Mouse (Mus musculus) layer of hippocampus, postnatal 36 days (tissue): Measurements from ENCODE around the gene Psap. TPM values are rescaled to one million over a fixed set of nuclear protein-coding genes. Genes with fewer than 3 reads are reported as not detected.

Experiments used
- DNase-seq, 2 experiments: peaks; one replicate each; pipeline ENCODE4 v3.0.0; 2022
- total RNA-seq, 2 experiments: library from RNA; stranded (reverse); gene quantifications; 2 replicates each; pipeline ENCODE4 v1.2.3; 2021

Psap gene
- total RNA-seq, 2 experiments from 2014 or later, result 1,330 to 1,401 TPM

GRCm38 (mm10) chr10:60265252-60265651, 12.2 kb upstream of the Psap start:
- DNase-seq, result no peak

DNA sequence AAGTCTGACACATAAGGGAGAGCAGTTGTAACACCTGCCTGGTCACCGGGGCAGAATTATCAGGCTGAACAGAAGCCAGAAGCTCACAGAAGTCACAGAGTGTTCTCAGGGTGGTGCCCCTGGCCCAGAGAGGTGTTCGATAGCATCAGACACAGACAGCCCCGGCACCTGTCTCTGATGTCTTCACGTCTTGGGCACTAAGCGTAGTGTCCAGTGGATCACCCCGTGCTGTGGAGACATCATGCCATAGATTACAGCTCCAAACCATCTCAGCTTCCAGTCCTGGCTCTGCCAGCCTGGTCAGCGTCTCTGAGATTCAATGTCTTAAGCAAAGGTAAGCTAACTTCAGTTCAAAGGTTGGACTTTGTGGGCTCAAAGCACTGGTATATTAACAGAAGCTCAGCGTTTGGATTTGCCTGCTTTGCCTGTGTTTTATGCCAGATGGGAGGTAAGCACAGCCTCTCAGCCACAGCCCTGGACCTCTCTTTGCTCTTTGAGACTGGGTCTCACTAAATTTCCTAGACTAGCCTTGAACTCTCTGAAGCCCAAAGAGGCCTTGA, 10.5 kb upstream of the Psap start:
- DNase-seq, result no peak

DNA sequence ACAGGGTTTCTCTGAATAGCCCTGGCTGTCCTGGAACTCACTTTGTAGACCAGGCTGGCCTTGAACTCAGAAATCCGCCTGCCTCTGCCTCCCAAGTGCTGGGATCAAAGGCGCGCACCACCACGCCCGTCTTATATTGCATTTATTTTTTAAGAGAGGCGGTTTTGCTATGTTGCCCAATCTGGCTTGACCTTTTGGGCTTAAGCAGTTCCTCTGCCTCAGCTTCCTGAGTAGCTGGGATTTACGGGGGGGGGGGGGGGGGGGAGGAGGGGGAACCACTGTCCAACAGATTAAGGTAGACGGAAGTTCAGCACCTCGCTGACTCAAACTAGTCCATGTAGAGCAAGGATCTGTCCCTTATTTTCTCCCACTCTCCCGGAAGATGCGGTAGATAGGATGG, 8.7 kb upstream of the Psap start:
- no peak for DNase-seq

DNA sequence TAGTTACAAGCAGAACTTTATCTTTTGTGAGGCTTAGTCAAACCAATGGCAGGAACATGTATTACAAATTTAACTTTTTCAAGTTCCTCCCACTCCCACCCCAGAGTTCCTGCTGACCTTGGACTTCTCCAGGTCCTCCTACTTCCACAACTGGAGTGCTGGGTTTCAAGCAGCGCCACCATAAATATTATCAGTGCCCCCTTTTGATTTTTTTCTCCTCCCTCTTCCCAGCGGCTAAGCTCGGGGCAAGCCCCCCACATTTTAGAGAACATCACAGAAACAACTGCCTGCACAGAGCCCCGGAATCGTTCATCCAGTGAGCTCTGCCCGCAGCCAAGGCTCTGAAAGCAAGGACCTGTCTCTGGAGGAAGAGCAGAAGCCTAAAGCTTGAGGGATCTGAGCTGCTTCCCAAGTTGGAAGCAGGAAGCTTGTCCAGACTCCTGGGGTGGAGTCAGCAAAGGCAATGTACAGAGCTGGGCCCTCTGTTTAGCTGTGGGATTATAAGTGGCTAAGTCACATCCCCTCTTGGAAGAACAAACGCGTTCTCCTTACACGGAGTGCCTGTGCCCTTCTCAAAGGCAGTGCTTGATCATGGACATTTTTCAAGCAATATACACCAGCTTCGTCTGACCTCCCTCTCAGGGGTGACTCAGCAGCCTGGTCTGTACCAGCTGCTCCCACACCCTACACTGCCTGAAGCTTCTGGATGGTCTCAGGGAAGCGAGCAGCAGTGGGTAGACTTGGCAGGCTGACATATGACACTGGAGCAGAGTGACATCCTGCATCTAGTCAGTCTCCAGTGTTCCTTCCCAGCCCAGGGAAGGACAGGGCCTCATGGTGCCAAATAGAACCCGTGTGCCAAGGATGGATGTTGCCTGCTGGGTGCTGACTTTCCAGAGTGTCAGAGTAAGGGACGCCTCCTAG, 8.0 kb upstream of the Psap start:
- DNase-seq, result no peak

DNA sequence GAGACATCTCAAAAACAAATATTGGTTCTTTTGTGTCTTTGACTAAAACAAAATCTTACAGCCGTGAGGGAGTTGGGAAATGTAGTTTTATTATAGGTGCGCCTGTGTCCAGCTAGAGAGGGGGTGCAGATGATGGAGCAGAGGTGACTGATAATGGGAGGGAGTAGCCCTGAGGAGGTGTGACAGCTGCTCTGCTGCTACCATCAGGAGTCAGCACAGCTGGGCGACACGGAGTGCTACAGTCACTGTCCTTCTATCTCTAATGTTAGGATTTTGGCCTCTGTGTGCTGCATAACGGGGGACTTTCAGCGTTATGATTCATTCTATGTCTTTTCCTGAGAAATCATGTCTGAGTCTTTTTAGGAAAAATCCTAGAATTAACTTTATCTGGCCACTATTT, 6.4 kb upstream of the Psap start:
- no peak for DNase-seq

DNA sequence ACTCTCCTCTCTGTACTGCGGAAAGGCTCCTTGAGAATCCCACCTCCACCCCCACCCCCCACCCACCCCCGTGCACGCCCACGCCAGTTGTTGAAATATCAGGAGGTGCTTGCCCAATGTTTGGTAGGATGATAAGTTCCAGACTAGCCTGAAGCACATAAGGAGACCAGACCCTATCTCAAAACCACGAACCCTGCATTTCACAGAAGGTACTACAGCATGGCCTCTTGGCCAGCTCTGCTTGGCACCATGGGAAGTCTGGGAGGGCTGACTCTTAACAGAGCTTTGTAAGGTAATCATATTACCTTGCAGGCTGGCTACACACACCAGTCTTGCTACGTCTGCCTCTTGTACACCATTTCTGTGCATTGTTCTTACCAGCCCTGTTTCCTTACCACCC, 5.2 kb upstream of the Psap start:
- no peak for DNase-seq

DNA sequence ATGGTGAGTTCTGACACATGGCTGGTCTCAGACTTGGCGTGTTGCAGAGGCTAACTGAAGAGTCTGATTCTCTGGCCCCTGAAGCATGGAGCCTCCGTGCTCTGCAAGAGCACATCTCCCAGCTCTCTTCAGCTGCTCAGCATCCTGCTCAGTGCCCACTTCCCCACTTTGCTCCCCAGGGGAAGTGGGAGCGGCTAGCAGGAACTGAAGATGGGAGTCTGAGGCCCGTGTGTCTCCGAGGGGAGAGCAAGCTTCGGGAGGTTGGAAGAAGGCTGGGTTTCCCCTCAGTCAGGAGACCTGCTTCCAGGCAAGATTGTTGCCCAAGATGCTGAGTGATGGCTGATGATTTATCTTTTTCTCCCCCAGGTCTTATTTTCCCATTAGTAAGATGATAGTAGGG, 4.0 kb upstream of the Psap start:
- DNase-seq, result no peak

GRCm38 (mm10) chr10:60278006-60278399, 576 bp downstream of the Psap start:
- DNase-seq, result no peak

GRCm38 (mm10) chr10:60278786-60279185, 1.4 kb downstream of the Psap start:
- no peak for DNase-seq

DNA sequence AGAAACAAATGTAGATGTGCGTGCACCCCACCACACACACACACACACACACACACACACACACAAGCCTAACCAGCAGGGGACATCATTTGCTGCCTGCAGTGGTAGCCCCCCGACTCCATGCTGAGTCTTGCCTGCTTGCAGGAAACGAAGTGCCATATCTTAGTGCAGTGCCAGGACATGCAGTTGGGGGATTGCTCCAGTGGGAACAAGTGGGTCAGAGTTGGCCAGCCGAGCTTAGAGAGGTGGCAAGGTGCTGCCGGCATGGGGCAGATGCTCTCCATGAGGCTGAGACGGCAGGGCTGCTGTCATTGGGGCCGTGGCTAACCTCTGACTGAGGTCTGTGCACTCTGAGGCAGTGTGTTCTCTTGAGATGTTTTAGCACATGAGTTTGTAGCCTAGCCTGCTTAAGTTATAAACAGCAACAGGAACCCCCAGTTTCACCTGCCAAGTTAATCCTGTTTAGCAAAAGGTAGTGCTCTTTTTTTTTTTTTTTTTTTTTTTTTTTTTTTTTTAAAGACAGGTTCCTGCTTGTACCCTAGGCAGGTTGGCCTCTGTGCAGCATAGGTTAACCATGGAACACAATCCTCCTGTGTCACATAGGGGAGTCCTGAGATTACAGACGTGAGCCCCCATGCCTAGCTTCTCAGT, 2.0 kb downstream of the Psap start:
- no peak for DNase-seq

GRCm38 (mm10) chr10:60279941-60280301, 2.5 kb downstream of the Psap start:
- peak; percentile 63 to 69 for DNase-seq

DNA sequence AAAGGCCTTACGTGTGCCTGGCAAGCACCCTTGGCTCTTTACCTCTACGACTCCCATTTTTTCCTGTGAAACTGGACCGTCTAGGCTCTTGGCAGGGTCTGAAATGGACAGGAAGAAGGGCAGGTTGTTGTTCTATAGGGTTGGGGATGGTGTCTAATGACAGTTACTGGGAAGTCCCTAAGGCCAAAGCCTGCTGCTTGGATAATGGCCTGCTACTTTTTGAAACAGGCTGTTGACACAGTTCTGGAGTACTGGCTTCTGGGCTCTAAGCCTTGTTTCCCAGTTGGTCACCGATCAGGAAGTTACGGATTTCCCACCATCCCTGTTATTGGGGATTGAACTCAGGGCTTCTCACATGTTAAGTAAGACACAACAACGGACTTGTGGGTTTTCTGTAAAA, 2.9 kb downstream of the Psap start:
- no peak for DNase-seq

GRCm38 (mm10) chr10:60281571-60282050, 4.2 kb downstream of the Psap start:
- no peak for DNase-seq

GRCm38 (mm10) chr10:60282116-60283014, 4.9 kb downstream of the Psap start:
- DNase-seq, result no peak

- no peak for DNase-seq
These were observed 6.8 kb downstream of the Psap start for GRCm38 (mm10) chr10:60284248-60284647.

DNA sequence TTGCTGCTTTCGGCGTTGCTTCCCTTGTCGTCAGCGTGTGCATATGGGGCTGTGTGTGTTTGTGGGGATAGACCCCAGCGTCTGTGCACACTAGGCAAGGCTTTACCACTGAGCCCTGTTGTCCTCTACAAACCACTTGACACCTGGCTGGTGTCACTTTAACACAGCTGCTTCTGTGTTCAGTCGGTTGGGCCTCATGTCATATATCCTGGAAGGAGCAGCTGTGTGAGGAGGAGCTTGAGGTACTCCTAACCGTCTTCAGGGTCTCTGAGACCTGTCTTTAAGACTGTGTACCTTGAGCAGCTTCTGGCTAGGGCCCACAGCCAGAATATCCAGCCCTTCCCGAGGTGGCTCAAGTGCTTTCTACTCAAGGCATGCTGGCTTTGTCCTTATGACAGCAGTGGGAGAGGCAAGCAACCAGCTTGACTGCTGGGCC, 7.3 kb downstream of the Psap start:
- no peak for DNase-seq

DNA sequence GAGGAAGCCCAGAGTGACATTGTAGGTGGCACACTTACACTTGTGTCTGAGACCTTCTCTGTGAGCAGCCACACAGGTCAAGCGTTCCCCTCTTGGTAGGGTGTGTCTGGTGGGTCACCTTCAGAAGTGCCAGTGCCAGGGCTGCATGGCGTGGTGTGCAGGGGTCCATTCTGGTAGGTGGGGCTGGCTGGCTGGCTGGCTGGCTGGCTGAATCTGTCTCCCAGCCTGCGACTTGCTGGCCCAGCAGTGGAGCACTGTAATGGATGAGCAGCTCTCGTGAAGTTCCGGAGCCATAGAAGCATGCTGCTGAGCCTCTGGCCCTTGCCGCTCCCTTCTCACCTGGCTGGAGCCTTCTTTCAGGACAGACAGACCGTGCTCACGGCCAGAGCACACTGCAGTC, 7.8 kb downstream of the Psap start:
- no peak for DNase-seq

DNA sequence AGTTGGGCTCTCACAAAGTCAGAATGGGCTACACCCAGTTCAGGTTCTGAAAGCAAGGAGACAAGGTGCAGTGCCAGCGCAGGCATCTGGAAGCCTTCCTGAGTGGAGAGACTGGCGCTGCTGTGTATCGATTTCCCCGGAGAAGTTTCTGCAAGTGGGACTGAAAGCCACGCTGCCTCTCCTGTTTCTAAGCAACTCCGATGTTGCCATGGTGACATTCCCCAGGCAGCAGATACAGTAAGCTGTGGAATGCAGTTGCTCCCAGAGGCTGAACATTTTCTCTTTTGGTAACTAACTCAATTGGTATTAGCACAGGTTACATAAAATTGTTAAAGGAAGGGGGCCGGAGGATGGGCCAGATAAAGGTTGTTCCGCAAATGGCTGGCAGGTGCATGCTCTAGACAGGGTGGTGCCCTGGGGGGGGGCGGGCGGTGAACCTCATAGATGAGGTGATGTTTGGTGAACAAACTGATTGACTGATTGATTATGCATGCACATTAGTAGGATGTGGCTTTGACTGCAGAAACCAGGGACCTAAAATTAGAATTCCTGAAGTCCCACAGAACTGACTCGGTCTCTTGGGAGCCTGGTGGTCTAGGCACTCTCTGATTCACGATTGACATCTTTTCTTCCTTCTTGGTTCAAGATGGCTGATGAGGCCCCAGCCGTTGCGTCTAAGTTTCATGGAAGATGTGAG, 8.4 kb downstream of the Psap start:
- DNase-seq, result peak; percentile 85

DNA sequence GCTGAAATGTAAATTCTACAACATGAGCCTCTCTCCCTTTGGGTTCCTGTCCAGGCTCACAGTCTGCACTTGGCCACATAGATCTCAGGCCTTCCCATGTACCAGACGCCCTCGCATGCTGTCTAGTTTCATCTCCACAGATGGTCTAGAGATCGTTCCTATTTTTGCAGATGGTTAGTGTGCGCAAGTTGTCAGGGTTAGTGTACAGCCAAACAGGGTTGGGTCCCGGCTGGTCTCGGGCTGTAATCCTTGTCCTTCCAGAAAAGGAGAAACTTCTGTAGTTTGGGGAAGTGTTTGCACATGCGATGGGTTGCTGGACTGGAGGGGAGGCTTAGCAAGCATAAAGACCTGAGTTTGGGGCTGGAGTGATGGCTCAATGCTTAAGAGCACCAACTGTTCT, 9.1 kb downstream of the Psap start:
- DNase-seq, result no peak

DNA sequence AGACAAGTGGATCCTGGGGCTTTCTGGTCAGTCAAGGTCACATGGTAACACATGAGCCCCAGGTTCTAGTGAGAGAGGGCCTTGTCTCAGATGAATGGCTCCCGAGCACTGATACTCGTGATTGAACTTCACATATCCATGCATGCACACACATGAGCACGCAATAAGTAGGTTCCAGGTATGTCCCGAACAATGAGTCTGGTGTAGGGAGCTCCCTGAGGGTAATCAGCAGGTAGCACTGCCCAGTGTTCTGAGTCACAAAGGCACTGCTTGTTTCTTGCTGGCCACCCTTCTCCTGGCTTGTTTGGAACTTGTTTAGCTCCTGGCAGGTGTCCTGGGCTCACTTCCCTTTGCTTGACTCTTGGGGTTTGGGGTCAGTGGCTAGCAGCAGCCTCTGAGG, 9.7 kb downstream of the Psap start:
- no peak for DNase-seq

- no peak for DNase-seq
These were observed 10.3 kb downstream of the Psap start for GRCm38 (mm10) chr10:60287726-60288125.

- no peak for DNase-seq
These were observed 11.8 kb downstream of the Psap start for GRCm38 (mm10) chr10:60289216-60289615.
